Mouse (Mus musculus) heart, adult 2 months (tissue): ENCODE measurements around the gene Krt5.
"Not testable (repeated sequence)": the region's sequence is repeated elsewhere in the genome, so short reads cannot be mapped to it uniquely, and the experiment has no call there.

ENCODE experiments used
- CTCF ChIP-seq: fragments of 200-600 bp; IDR thresholded peaks from 2 replicates; pipeline ENCODE4 v1.8.1; 2022; ENCODE audit warnings: antibody characterized with exemption, mild to moderate bottlenecking, moderate library complexity
- POLR2A ChIP-seq: fragments of 200-500 bp; IDR thresholded peaks from 2 replicates; pipeline ENCODE4 v1.6.1; 2011; ENCODE audit warnings: mild to moderate bottlenecking, low read depth, low read length, control low read depth; ENCODE audit not compliant: insufficient read depth

DNA sequence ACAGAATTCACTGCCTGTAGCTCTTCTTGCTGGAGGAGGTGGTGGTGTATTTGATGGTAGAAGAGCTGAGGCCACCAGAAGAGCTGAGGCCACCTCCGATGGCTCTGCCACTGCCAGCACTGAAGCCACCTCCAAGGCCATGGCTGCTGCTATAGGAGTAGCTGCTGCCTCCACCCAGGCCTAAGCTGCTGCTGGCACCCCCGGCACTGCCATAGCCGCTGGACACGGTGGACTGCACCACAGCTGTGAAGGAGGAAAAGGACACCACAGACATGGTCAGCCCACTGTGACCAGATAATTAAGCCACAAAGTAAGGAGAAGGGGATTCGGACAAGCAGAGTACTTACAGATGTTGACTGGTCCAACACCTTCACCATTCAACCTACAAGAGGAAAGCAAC lies 22.2 kb downstream of the Krt5 start:
- TF ChIP-seq CTCF, POLR2A: not testable (repeated sequence)
